Mouse (Mus musculus) activated CD4-positive, CD25-positive, alpha-beta regulatory T cell, adult 4 months (primary cell): Measurements from ENCODE around the gene Rest. TPM values are rescaled to one million over a fixed set of nuclear protein-coding genes. Genes with fewer than 3 reads are reported as not detected.

Experiments used
- ATAC-seq: one replicate; pipeline ENCODE4 v1.8.0; 2017
- polyA plus RNA-seq, 2 experiments: library from polyadenylated mRNA; unstranded; fragments of 100-300 nt; shearing (Covaris generic); gene quantifications; one replicate each; pipeline ENCODE4 v1.2.1; 2017

Gene Rest
- polyA plus RNA-seq, 2 experiments from 2014 or later, result 16.3 to 17.6 TPM

DNA sequence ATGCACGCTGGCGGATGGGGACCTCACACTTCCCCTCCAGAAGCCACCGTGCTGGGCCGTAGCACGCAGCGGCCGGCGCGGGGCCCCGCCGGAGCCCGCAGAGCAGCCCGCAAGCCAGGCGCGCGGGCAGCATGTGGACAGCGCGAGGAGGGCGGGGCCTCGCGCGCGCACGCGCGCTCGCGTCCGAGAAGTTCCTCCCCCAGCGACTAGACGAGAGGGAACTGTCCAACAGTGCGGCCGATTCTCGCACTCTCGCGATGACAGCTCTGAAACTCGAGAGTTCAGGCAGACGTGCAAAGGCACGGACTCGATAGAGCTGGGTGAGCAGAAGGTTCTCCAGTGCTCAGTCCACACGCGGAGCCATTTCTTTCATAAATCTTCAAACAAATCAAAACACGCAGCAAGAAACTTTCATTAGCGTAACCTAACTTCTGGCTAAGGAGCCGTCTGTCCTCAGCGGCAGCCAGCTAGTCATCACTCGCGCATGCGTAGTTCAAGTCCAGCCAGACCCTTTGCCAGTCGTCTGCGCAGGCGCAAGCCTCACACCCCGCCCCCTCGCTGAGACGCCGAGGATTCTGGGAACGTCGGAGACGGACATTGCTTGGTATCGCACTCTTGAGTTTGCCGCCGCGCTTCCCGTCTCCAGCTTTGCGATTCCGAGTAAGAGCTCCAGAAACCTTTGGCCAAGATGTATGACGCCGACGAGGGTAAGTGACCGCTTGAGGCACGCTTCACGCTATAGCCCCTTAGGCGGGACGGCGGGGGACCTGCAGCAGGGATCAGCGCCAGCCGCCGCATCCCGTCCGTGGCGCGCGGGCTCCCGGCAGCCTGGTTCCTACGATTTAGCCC is 44.9 kb downstream of the Rest start, which contains the start of the genes Noa1 and Polr2b:
TSS of gene Noa1 (minus strand) at position 161 of the 849 bp plus-strand sequence.
TSS of gene Polr2b (plus strand) at position 224 of the 849 bp plus-strand sequence.
- peak; percentile 90 for ATAC-seq

DNA sequence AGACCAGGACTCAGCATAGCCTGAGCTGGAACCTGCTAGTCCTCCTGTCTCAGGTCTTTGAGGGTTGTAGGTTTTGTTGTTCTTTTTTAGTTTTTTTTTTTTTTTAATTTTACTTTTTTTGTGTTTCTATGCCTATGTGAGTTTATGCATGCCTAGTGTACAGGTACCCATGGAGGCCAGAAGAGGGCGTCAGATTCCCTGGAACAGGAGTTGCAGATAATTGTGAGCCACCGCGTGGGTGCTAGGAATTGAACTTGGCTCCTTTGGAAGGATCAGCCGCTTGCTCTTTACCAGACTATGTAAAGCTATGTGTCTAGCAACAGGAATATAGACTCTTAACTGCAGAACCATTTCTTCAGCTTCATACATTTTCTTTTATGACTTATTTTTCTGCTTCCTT is 48.9 kb downstream of the Rest start:
- ATAC-seq, result no peak

DNA sequence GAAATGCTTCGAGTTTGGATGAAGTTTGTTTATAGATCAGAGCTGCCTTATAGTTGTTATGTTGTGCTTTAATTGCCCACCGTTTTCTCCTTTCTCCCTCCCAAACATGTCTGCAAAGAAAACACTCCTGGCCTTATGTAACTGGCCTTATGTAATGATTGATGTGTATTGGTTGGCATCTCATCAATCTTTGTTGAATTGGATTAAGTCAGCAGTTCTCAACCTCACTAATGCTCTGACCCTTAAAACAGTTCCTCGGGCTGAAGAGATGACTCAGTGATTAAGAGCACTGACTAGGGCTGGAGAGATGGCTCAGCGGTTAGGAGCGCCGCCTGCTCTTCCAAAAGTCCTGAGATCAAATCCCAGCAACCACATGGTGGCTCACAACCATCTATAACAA is 49.7 kb downstream of the Rest start:
- ATAC-seq, result no peak

DNA sequence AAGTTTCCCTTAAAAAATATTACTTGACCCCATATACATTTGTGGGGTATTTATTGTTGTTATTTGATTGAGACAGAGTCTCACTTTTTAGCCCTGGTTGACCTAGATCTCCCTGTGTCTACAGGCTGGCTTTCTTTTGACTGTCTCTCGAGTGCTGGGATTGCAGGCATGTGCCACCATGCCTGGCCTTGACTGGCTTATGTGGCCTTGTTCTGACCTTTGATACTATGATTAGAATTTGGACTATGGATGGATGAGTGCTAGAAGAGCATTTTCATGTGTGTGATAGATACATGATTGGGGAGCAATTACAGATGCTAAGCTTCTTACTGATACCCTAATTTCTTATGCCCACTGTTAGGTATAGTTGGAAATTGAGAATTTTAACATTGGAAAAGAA is 59.6 kb downstream of the Rest start:
- ATAC-seq, result no peak

DNA sequence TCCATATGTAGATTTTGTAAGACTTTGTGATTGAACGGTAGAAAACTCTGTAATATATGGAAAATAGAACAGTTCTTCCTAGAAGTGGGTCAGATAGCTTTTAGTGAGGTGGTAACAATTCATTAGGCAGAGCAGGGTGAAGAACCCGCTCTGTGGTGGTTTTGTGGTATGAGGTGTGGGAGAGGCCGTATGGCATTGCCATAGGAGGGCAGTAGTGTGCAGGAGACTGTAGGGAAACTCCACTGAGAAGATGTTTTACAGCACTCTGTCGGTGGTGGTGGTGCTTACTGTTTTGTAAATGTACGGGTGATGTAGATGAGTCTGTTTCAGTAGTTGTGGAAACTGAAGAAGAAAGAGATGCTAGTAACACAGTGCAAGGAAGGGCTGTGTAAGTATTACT is 64.9 kb downstream of the Rest start:
- peak; percentile 36 for ATAC-seq

Other genes with a start within 250 kb of the Rest start
- gene Thegl, start 249.5 kb upstream of the Rest start, polyA plus RNA-seq, result not detected
- 10 to 100 TPM; 17.5 to 20.6 TPM for gene Hopx, start 150.4 kb upstream of the Rest start, polyA plus RNA-seq
- under 1 TPM in 1 of 2 experiments, not detected in 1; 0.73 TPM for gene Spink2, start 54.0 kb upstream of the Rest start, polyA plus RNA-seq
- gene Noa1, start 44.6 kb downstream of the Rest start, polyA plus RNA-seq, result 1 to 10 TPM; 5.0 to 8.3 TPM
- gene Polr2b, start 44.7 kb downstream of the Rest start, polyA plus RNA-seq, result 10 to 100 TPM; 45.0 to 49.2 TPM
- under 1 TPM in 1 of 2 experiments, not detected in 1; 0.44 TPM for gene Igfbp7, start 142.6 kb downstream of the Rest start, polyA plus RNA-seq